Mouse (Mus musculus) midbrain, embryonic 15.5 days (tissue): Measurements from ENCODE around the gene Disp3. TPM values are rescaled to one million over a fixed set of nuclear protein-coding genes. Genes with fewer than 3 reads are reported as not detected.

Experiments
- ATAC-seq: fragments of 200-750 bp; cut with Nextera tagmentation; replicated peaks from 2 replicates; pipeline ENCODE4 v1.8.0; 2017; ENCODE audit warnings: moderate TSS enrichment
- H3K27ac ChIP-seq: fragments of 300-500 bp; sonication (generic); 2 replicates; pipeline ENCODE4 v1.5.1; 2015; ENCODE audit warnings: mild to moderate bottlenecking, inconsistent platforms
- H3K27me3 ChIP-seq: fragments of 300-500 bp; sonication (generic); replicated peaks from 2 replicates; pipeline ENCODE4 v1.6.1; 2015; ENCODE audit warnings: inconsistent platforms
- H3K36me3 ChIP-seq: fragments of 300-500 bp; sonication (generic); replicated peaks from 2 replicates; pipeline ENCODE4 v1.6.1; 2015; ENCODE audit warnings: inconsistent platforms
- H3K4me1 ChIP-seq: fragments of 300-500 bp; sonication (generic); 2 replicates; pipeline ENCODE4 v1.6.1; 2015; ENCODE audit warnings: inconsistent platforms
- H3K4me2 ChIP-seq: fragments of 300-500 bp; sonication (generic); 2 replicates; pipeline ENCODE4 v1.6.1; 2015; ENCODE audit warnings: inconsistent platforms, mild to moderate bottlenecking, moderate library complexity
- H3K4me3 ChIP-seq: fragments of 300-500 bp; sonication (generic); 2 replicates; pipeline ENCODE4 v1.5.1; 2015; ENCODE audit warnings: mild to moderate bottlenecking, inconsistent platforms
- H3K9ac ChIP-seq: fragments of 300-500 bp; sonication (generic); 2 replicates; pipeline ENCODE4 v1.6.1; 2015; ENCODE audit warnings: mild to moderate bottlenecking, inconsistent platforms
- H3K9me3 ChIP-seq: fragments of 300-500 bp; sonication (generic); 2 replicates; pipeline ENCODE4 v1.6.1; 2016; ENCODE audit warnings: inconsistent platforms
- WGBS: fragments of 180-500 bp; shearing (Covaris S2); methylation state at CpG from one replicate; pipeline ENCODE4 v1.1.7; 2015; ENCODE audit warnings: mixed read lengths; 5-methylcytosine and 5-hydroxymethylcytosine counted together
- polyA plus RNA-seq: library from polyadenylated mRNA; unstranded; fragments of >200 nt; fragmentation: Nextera tagmentation; extraction: Ambion mirVana; gene quantifications from 2 replicates; pipeline ENCODE4 v1.2.1, GENCODE M21; 2015

Disp3 gene
- polyA plus RNA-seq, 1 experiment from 2014 or later = 13.6 TPM

DNA sequence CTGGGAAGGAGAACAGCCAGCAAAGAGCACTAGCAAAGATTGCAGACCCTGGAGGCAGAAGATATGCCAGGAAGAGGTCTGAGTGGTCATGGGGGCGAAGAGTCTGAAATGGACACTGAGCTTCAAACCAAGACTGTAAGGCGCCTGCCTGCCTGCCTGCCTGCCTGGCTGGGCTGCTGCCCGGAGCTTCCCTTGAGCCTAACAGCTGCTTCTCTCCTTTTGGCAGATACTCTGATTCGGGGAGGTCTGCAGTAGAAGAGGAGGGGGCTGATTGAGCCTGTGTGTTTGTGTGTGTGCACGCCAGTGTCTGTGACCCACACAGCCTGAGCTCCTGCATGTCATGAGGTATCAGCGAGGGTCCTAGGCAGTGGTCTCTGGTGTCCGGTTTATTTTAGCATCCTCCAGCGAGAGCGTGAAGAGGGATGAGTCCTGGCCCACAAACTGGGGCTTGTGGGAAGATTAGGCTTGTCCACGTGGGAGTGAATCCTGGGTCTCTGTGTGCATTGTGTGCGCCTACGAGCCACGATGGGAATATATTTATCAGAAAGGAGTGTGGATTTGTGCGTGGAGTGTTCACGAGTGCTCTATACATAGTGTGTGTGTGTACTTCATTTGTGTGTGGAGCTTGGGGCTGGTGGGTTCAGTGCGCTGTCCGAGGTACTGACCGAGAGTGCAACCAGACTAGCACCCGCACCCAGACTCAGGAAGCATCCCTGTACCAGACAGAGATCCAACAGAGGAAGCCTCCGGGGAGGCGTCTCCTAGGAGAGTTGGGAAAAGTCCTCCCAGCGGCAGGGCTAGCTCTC is 1.3 kb downstream of the Disp3 start:
- H3K9ac ChIP-seq = peak overlapping the region; percentile 74
- no peaks in the 10 kb centered on the region for H3K36me3 ChIP-seq
- H3K27me3 ChIP-seq = no peaks in the 10 kb centered on the region
- H3K4me3 ChIP-seq = peak overlapping the region; percentile 64
- H3K27ac ChIP-seq = 0 out of 2 replicates have a peak overlapping the region, but pooled peaks have one; percentile 78
- no peak for ATAC-seq
- H3K4me1 ChIP-seq = peaks cover 59% of the 10 kb centered on the region
- peak overlapping the region; percentile 93 for H3K4me2 ChIP-seq
- no peaks in the 10 kb centered on the region for H3K9me3 ChIP-seq
- 11% methylated on average over 22 of the region's 22 CpGs for WGBS

DNA sequence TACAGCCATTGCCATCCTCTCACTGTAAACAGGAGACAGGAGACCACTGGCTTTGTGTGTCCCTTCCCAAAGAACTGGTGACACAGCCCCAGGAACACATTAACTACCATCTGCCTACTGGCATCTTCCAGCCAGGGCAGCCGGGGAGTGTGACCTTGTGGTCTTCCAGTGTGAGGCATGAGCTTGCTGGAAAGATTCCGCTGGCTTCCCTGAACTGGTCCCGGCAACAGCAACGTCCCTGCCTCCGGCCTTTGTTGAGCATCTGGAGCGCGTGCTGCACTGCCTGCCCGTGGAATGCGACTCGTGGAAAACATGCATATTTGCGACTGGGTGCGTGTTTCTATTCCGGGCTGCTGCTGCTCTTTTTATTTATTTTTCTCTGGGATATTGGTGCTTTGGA is 3.5 kb downstream of the Disp3 start:
- WGBS = 13% methylated on average over 13 of the region's 13 CpGs

DNA sequence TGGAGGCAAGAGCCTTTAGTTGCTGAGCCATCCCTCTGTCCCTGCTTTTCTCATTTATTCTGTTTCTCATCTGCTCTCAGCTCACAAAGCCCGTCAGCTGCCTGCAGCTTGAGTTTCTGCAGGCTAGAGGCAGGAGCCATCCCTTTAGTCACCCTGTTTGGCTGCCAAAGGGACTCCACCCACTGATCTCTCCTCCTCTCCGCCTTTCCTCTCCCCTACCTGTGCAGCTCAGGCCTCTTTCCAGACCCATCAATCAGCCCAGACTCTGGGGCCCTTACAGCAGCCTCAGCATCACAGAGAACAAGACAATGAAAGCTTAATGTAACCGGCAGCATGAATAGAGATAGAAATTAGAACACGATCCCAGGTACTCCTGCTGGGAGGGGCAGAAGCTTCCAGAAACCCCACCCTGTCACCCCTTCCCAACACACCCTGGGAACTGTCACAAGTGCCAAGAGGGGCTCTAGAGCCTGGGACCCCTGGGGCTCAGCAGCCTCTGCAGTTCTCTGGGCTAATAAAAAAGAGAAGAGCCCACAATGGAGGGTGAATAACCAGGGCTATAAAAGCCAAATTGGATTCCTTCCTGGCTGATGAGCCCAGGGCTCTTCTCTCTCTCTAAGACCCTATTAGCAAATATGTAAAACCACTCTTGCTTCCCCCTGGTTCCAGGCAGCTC is 10.8 kb downstream of the Disp3 start:
- Histone ChIP-seq H3K27me3 (peaks cover 3% of the 10 kb centered on the region; the same call in 1 of the 2 replicates), H3K4me1 (peaks cover 27% of the 10 kb centered on the region), H3K9ac (peak overlapping the region; percentile 5; the same call in 1 of the 2 replicates), H3K9me3 (no peaks in the 10 kb centered on the region), H3K36me3 (no peaks in the 10 kb centered on the region), H3K27ac (peak overlapping the region; percentile 48), H3K4me3 (no peak overlapping the region), H3K4me2 (no peak overlapping the region)
- peak; percentile 39; the same call in 1 of the 2 replicates for ATAC-seq
- 15% methylated on average over 4 of the region's 4 CpGs for WGBS

More for the DNA sequence above, 3.5 kb downstream of the Disp3 start:
- peak overlapping the region; percentile 55; the same call in 1 of the 2 replicates for H3K27ac ChIP-seq
- H3K4me1 ChIP-seq = peaks cover 48% of the 10 kb centered on the region
- H3K9ac ChIP-seq = peak overlapping the region; percentile 28
- ATAC-seq = no peak
- no peaks in the 10 kb centered on the region for H3K36me3 ChIP-seq
- H3K9me3 ChIP-seq = no peaks in the 10 kb centered on the region
- H3K27me3 ChIP-seq = no peaks in the 10 kb centered on the region
- H3K4me2 ChIP-seq = peak overlapping the region; percentile 93
- H3K4me3 ChIP-seq = peak overlapping the region; percentile 64

DNA sequence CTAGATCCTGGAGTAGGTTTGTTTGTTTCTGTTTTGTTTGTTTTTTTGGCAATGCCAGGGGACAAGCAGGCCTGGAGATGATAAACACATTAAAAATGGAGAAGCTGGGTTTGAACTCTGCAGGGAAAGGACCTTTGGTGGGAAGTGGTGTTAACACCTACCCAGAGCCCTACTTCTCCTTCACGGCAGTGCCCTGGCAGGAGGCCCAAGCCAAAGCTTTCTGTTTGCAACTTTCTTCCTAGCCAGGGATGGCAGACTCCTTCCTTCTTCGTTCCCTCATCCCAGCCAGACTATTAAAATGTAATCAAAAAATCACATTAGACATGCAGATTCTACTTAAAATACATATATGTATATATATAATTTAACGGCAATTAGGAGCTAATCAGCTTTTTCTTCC is 13.1 kb downstream of the Disp3 start:
- no peak for ATAC-seq
- Histone ChIP-seq H3K4me3 (no peak overlapping the region), H3K4me1 (peaks cover 27% of the 10 kb centered on the region), H3K9me3 (no peaks in the 10 kb centered on the region), H3K27ac (no peak overlapping the region), H3K36me3 (peaks cover 4% of the 10 kb centered on the region; the same call in 1 of the 2 replicates), H3K4me2 (no peak overlapping the region), H3K27me3 (peaks cover 3% of the 10 kb centered on the region; the same call in 1 of the 2 replicates), H3K9ac (no peak overlapping the region)
- 55% methylated on average over 3 of the region's 3 CpGs for WGBS

DNA sequence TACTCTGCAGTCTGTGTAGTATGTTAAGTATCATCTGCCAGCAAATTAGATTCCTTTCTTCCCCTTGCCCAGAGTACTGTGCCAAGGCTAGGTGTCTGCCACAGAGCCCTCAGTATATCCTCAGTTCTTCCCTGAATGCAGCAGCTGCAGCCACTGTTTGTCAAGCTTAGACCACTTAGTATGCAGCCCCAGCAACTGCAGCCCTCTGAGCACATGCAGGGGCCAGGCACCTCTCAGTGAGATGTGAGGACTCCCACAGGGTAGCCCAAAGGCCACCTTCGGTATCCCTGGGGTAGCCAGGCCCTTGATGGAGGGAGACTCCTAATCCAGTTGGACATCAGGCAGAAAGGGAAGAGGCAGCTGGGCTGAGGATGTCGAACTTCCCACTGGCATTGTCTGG is 14.5 kb downstream of the Disp3 start:
- H3K4me1 ChIP-seq = peaks cover 27% of the 10 kb centered on the region
- 2% methylated on average over 2 of the region's 2 CpGs for WGBS
- no peak overlapping the region for H3K27ac ChIP-seq
- H3K4me3 ChIP-seq = no peak overlapping the region
- no peak overlapping the region for H3K9ac ChIP-seq
- H3K27me3 ChIP-seq = peaks cover 3% of the 10 kb centered on the region; the same call in 1 of the 2 replicates
- H3K36me3 ChIP-seq = peaks cover 11% of the 10 kb centered on the region; the same call in 1 of the 2 replicates
- peak; percentile 29; the same call in 1 of the 2 replicates for ATAC-seq
- no peaks in the 10 kb centered on the region for H3K9me3 ChIP-seq
- no peak overlapping the region for H3K4me2 ChIP-seq

DNA sequence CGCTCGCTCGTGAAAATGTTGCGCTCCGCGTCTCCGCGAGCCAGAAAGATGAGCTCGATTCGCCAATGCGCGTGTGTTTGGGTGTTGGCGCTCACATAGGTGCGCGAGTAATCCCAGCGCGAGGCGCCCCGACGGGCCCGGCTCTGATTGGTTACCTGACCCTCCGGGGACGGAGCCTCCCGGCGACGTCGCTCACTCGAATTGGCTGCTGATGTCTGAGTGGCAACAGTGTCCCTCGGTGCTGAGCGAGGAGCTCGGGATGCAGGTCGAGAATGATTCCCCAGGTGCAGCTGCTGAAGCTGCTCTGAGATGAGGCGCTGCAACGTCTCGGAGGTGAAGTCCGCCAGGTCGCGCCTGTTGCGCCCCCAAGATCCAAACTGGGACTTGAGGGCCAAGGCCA is 16.1 kb downstream of the Disp3 start:
- H3K36me3 ChIP-seq = peaks cover 21% of the 10 kb centered on the region; the same call in 1 of the 2 replicates
- H3K4me3 ChIP-seq = peak overlapping the region; percentile 18; the same call in 1 of the 2 replicates
- peaks cover 3% of the 10 kb centered on the region; the same call in 1 of the 2 replicates for H3K27me3 ChIP-seq
- H3K4me1 ChIP-seq = peaks cover 13% of the 10 kb centered on the region
- no peak overlapping the region for H3K9ac ChIP-seq
- 0 out of 2 replicates have a peak, but pooled peaks have one; percentile 43 for ATAC-seq
- no peaks in the 10 kb centered on the region for H3K9me3 ChIP-seq
- no peak overlapping the region for H3K27ac ChIP-seq
- WGBS = 13% methylated on average over 39 of the region's 39 CpGs
- peak overlapping the region; percentile 24 for H3K4me2 ChIP-seq

DNA sequence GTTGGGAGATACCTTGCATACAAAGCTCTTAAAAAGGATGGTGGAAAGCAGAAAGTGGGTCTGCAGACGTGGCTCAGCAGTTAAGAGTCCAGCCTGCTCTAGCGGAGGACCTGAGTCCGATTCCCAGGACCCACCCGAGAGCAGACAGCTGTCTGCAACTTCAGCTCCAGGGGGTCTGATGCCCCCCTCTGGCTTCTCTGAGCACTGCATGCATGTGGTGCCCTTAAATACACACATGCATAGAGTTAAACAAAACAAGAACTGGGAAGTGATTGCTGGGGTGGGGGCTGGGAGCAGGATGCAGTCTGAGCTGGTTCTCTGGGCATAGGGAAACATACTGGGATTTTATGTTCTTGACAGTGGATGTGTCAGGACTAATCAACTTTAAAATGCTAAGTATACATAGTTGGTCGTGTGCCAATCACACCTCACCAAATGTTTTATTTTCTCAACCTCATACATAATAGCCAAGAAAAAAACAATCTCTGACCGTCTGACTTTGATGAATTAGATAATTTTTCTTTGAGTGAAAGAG is 20.7 kb downstream of the Disp3 start:
- no peak overlapping the region for H3K4me2 ChIP-seq
- H3K9me3 ChIP-seq = no peaks in the 10 kb centered on the region
- peaks cover 34% of the 10 kb centered on the region; the same call in 1 of the 2 replicates for H3K36me3 ChIP-seq
- no peak overlapping the region for H3K4me3 ChIP-seq
- H3K4me1 ChIP-seq = no peaks in the 10 kb centered on the region; the same call in 1 of the 2 replicates
- WGBS = 88% methylated on average over 6 of the region's 6 CpGs
- ATAC-seq = no peak
- H3K27me3 ChIP-seq = no peaks in the 10 kb centered on the region
- H3K27ac ChIP-seq = no peak overlapping the region
- H3K9ac ChIP-seq = no peak overlapping the region

DNA sequence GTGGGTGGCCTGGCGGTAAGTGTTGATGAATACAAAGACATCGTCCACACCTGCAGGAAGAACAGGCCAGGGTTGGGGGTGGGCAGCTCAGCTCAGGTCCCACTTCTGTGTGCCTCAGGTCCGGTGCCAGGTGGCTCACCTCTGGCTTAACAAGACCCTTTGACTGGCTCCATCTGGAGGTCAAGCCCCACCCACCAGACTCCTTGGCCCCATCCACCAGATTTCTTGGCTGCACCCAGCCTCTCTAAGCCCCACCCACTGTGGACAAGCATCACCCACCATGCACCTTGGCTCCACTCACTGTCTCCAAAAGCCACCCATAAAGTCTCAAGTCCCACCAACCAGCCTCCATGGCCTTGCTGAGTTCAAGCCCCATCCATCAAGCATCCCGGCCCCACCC is 27.8 kb downstream of the Disp3 start:
- H3K9me3 ChIP-seq = no peaks in the 10 kb centered on the region
- no peak overlapping the region for H3K4me3 ChIP-seq
- H3K4me1 ChIP-seq = no peaks in the 10 kb centered on the region
- no peak overlapping the region for H3K9ac ChIP-seq
- H3K36me3 ChIP-seq = peaks cover 18% of the 10 kb centered on the region
- H3K4me2 ChIP-seq = no peak overlapping the region
- H3K27me3 ChIP-seq = no peaks in the 10 kb centered on the region
- no peak for ATAC-seq
- 96% methylated on average over 4 of the region's 4 CpGs for WGBS
- H3K27ac ChIP-seq = no peak overlapping the region

DNA sequence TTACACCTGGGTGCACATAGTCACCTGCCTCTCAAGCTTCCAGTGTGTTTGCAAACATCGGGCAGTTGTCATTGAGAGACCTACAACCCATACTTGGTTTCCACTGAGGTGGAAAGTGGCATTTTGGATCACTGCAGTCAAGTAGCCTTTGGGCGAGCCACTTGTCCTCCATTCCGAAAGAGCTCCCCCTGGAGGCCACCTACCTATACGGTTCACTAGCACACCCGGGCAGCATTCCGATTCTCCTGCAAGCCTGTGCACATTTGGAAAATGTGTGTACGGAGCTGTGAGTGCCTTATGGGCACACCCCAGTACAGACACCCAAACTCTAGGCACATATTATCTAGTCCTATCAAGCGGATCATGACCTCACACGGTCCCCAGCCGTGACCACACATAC is 38.4 kb downstream of the Disp3 start:
- H3K9me3 ChIP-seq = no peaks in the 10 kb centered on the region
- 51% methylated on average over 10 of the region's 10 CpGs for WGBS
- no peak overlapping the region for H3K9ac ChIP-seq
- H3K27me3 ChIP-seq = no peaks in the 10 kb centered on the region
- ATAC-seq = no peak
- no peak overlapping the region for H3K27ac ChIP-seq
- H3K4me1 ChIP-seq = no peaks in the 10 kb centered on the region
- H3K4me2 ChIP-seq = no peak overlapping the region
- no peak overlapping the region for H3K4me3 ChIP-seq
- H3K36me3 ChIP-seq = peaks cover 54% of the 10 kb centered on the region

DNA sequence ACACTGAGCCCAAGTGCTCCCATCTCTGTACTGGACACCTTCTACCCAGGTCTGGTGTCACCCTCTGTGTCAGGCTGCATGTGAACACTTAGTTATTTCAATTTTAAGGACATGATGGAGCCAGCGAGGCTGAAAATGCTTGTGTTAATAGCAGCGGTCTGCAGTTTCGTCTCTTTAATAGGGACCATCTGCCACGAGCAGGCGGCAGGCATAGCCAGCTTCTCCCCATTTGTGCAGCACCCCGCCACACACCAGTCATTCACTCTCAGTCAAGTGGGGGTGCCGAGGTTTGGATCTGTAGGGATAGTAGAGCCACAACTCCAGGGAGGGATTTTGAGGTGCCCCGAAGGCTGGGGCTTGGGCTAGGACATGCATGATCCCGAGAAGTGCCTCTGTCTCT is 47.4 kb downstream of the Disp3 start:
- Histone ChIP-seq H3K9me3 (no peaks in the 10 kb centered on the region), H3K9ac (no peak overlapping the region), H3K4me3 (no peak overlapping the region), H3K27ac (no peak overlapping the region), H3K4me2 (no peak overlapping the region), H3K27me3 (no peaks in the 10 kb centered on the region), H3K4me1 (peaks cover 22% of the 10 kb centered on the region), H3K36me3 (peaks cover 9% of the 10 kb centered on the region)
- no peak for ATAC-seq
- WGBS = 66% methylated on average over 9 of the region's 9 CpGs

DNA sequence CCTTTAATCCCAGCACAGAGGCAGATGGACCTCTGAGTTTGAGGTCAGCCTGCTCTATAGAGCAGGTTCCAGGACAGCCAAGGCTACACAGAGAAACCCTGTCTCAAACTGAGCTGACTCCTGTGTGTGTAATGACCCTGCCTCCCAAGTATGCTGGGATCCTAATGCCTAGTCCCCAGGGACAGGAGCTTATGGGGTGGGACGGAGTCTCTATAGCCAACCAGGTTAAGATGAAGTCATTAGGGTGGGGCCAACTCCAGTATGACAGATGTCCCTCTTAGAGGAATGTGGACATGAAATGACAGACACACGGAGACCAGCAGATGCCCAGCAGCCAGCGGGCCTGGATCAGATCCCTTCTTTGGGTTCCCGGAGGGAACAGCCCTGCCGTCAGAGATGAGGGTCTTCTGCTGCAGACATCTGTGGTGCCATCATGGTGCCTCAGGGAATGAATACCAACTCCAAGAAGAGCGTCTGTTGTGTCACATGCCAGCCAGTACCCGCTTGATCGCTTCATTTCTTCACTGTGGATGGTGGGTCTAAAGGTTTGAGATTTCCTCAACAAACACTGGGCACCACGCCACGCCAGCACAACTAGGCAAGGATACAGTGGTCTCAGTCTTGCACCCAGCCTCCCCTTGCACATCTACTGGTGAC is 48.2 kb downstream of the Disp3 start:
- peaks cover 22% of the 10 kb centered on the region for H3K4me1 ChIP-seq
- no peaks in the 10 kb centered on the region for H3K9me3 ChIP-seq
- no peak overlapping the region for H3K27ac ChIP-seq
- H3K27me3 ChIP-seq = no peaks in the 10 kb centered on the region
- no peak overlapping the region for H3K9ac ChIP-seq
- ATAC-seq = no peak
- H3K36me3 ChIP-seq = peaks cover 4% of the 10 kb centered on the region; the same call in 1 of the 2 replicates
- H3K4me3 ChIP-seq = no peak overlapping the region
- no peak overlapping the region for H3K4me2 ChIP-seq
- 83% methylated on average over 10 of the region's 10 CpGs for WGBS

DNA sequence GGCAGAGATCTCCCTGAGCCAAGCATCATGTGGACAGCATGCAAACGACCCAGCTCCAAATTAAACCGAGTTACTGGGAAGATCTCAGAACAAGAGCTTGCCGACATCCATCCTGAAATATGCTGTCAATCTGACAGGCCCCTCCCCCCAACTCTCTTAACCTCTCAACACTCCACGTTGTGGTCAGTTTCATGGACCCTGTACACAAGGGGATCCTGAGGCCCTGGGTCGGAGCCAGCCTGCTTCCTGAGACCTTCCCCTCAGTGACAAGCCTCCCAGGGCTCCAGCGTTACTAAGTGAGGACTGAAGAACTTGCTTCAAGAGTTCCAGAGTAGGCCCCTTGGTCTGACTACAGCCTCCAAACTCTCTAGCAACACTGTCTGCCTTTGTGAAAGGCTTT is 48.8 kb downstream of the Disp3 start:
- no peak overlapping the region for H3K4me3 ChIP-seq
- no peaks in the 10 kb centered on the region for H3K9me3 ChIP-seq
- no peaks in the 10 kb centered on the region for H3K27me3 ChIP-seq
- H3K4me2 ChIP-seq = no peak overlapping the region
- no peak for ATAC-seq
- peaks cover 22% of the 10 kb centered on the region for H3K4me1 ChIP-seq
- H3K27ac ChIP-seq = peak overlapping the region; percentile 51; the same call in 1 of the 2 replicates
- peaks cover 4% of the 10 kb centered on the region; the same call in 1 of the 2 replicates for H3K36me3 ChIP-seq
- no peak overlapping the region for H3K9ac ChIP-seq
- WGBS = 46% methylated on average over 6 of the region's 6 CpGs
